Mouse (Mus musculus): ENCODE measurements around the gene Usp16. TPM values are rescaled to one million over a fixed set of nuclear protein-coding genes. Genes with fewer than 3 reads are reported as not detected.
A peak's percentile ranks its signal among the peaks of the same experiment; 100 is the strongest.
"Not testable (repeated sequence)": the region's sequence is repeated elsewhere in the genome, so short reads cannot be mapped to it uniquely, and the experiment has no call there.

Gene Usp16
- polyA plus RNA-seq, 1 experiment from 2014 or later, result 47.8 TPM

GRCm38 (mm10) chr16:87488605-87489004 is 34.1 kb downstream of the Usp16 start:
- Histone ChIP-seq H3K27ac (replicated peaks) (no peak overlapping the region), H3K27me3 (replicated peaks) (no peaks in the 10 kb centered on the region), H3K4me3 (replicated peaks) (no peak overlapping the region), H3K4me1 (no peaks in the 10 kb centered on the region), H3K9ac (replicated peaks) (no peak overlapping the region), H3K4me2 (no peak overlapping the region), H3K9me3 (replicated peaks) (no peaks in the 10 kb centered on the region), H3K36me3 (peaks cover 90% of the 10 kb centered on the region)
- ATAC-seq (ENCODE audit: low FRiP score), result no peak
- 92% methylated on average over 2 of the region's 2 CpGs for WGBS

DNA sequence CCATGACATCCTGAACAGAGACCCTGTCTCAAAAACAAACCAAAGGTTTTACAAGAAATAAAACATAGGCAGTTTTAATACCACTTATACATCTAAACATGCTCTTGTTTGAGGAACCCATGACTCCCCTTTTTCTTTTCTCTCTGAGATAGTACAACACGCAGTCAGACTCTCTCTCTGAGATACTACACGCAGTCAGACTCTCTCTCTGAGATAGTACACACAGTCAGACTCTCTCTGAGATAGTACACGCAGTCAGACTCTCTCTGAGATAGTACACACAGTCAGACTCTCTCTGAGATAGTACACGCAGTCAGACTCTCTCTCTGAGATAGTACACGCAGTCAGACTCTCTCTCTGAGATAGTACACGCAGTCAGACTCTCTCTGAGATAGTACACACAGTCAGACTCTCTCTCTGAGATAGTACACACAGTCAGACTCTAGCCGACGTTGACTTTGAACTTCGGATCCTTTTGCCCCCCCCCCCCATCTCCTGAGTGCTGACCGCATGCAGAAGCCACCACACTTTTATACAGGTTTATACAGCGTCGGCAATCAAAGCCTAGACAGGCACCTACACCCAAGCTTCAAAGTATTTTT is 37.8 kb downstream of the Usp16 start:
- 96% methylated on average over 12 of the region's 12 CpGs for WGBS
- H3K4me3 ChIP-seq (replicated peaks), result not testable (repeated sequence)
- H3K36me3 ChIP-seq, result peaks cover 56% of the 10 kb centered on the region

GRCm38 (mm10) chr16:87494955-87495655 is 40.6 kb downstream of the Usp16 start:
- peak overlapping the region; percentile 96 for H3K4me3 ChIP-seq (replicated peaks)
- ATAC-seq (ENCODE audit: low FRiP score), result no peak; the same call in 1 of the 2 replicates
- peak overlapping the region; percentile 96 for H3K9ac ChIP-seq (replicated peaks)
- H3K27ac ChIP-seq (replicated peaks), result peak overlapping the region; percentile 92
- peaks cover 29% of the 10 kb centered on the region for H3K36me3 ChIP-seq
- WGBS, result under 1% methylated on average over 39 of the region's 39 CpGs
- H3K27me3 ChIP-seq (replicated peaks), result no peaks in the 10 kb centered on the region
- no peaks in the 10 kb centered on the region for H3K9me3 ChIP-seq (replicated peaks)
- H3K4me1 ChIP-seq, result peaks cover 23% of the 10 kb centered on the region
- peak overlapping the region; percentile 79 for H3K4me2 ChIP-seq

More for the DNA sequence above, 37.8 kb downstream of the Usp16 start:
- not testable (repeated sequence) for ATAC-seq (ENCODE audit: low FRiP score); H3K27me3 ChIP-seq (replicated peaks); H3K9ac ChIP-seq (replicated peaks); H3K9me3 ChIP-seq (replicated peaks); H3K27ac ChIP-seq (replicated peaks); H3K4me2 ChIP-seq
- peaks cover 23% of the 10 kb centered on the region for H3K4me1 ChIP-seq

GRCm38 (mm10) chr16:87495716-87496447 is 41.4 kb downstream of the Usp16 start, which contains the start of gene Cct8:
TSS of gene Cct8 (minus strand) at chr16:87495873.
- peak; percentile 95 for ATAC-seq (ENCODE audit: low FRiP score)
- peak within 1 kb of the TSS; percentile 96 for H3K4me3 ChIP-seq (replicated peaks)
- H3K36me3 ChIP-seq, result peaks cover 21% of the 10 kb centered on the region
- no peaks in the 10 kb centered on the region for H3K9me3 ChIP-seq (replicated peaks)
- WGBS, result under 1% methylated on average over 48 of the region's 48 CpGs
- peaks cover 23% of the 10 kb centered on the region for H3K4me1 ChIP-seq
- H3K27ac ChIP-seq (replicated peaks), result peak within 1 kb of the TSS; percentile 92
- H3K27me3 ChIP-seq (replicated peaks), result no peaks in the 10 kb centered on the region
- peak within 1 kb of the TSS; percentile 79 for H3K4me2 ChIP-seq
- peak within 1 kb of the TSS; percentile 96 for H3K9ac ChIP-seq (replicated peaks)

- WGBS, result 95% methylated on average over 2 of the region's 2 CpGs
- H3K9ac ChIP-seq (replicated peaks), result no peak overlapping the region
- H3K4me2 ChIP-seq, result peak overlapping the region; percentile 79
- peaks cover 13% of the 10 kb centered on the region for H3K36me3 ChIP-seq
- H3K4me3 ChIP-seq (replicated peaks), result peak overlapping the region; percentile 96; the same call in 1 of the 2 replicates
- no peak for ATAC-seq (ENCODE audit: low FRiP score)
- H3K9me3 ChIP-seq (replicated peaks), result no peaks in the 10 kb centered on the region
- H3K27me3 ChIP-seq (replicated peaks), result no peaks in the 10 kb centered on the region
- H3K27ac ChIP-seq (replicated peaks), result no peak overlapping the region
- H3K4me1 ChIP-seq, result peaks cover 23% of the 10 kb centered on the region
Observed at GRCm38 (mm10) chr16:87496728-87497127, 42.2 kb downstream of the Usp16 start.

DNA sequence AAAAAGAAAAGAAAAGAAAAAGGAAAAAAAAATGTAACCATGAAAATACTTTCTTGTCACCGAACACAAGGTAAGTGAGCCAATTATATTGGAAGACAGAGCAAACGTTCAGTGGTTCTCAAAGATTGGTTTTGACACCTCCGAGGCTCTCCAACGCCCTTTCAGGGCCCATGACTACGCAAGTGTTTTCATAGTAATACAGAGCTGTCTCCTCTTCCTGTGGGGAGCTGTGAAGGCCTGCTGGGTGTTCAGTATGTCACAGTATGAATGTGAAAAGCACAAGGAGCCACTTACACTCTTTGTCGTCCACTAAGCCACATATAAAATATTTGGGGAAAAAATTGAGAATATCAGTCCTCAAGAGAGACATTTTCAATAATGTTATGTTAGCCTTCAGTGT is 42.7 kb downstream of the Usp16 start:
- H3K27me3 ChIP-seq (replicated peaks), result no peaks in the 10 kb centered on the region
- H3K4me2 ChIP-seq, result no peak overlapping the region
- 90% methylated on average over 6 of the region's 6 CpGs for WGBS
- no peak overlapping the region for H3K9ac ChIP-seq (replicated peaks)
- H3K9me3 ChIP-seq (replicated peaks), result no peaks in the 10 kb centered on the region
- ATAC-seq (ENCODE audit: low FRiP score), result no peak
- peaks cover 23% of the 10 kb centered on the region for H3K4me1 ChIP-seq
- H3K27ac ChIP-seq (replicated peaks), result no peak overlapping the region
- H3K36me3 ChIP-seq, result peaks cover 10% of the 10 kb centered on the region
- no peak overlapping the region for H3K4me3 ChIP-seq (replicated peaks)

DNA sequence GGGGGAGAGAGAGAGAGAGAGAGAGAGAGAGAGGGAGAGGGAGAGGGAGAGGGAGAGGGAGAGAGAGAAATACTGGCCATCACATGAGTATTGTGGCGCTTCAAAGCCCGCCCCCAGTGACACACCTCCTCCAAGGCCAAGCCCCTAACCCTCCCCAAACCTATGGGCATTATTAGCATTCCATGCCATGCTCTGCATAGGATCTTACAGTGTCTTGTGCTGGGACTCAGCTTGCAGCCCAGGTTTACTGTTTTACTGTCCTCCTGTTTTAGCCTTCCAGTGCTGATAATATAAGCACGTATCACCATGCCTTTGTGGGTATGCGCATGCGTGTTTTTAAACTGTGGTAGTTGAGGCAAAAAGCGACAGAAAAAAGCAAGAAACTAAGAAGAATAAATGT is 45.1 kb downstream of the Usp16 start:
- no peak overlapping the region for H3K4me2 ChIP-seq
- 64% methylated on average over 6 of the region's 6 CpGs for WGBS
- H3K36me3 ChIP-seq, result no peaks in the 10 kb centered on the region
- H3K27me3 ChIP-seq (replicated peaks), result no peaks in the 10 kb centered on the region
- no peaks in the 10 kb centered on the region for H3K9me3 ChIP-seq (replicated peaks)
- H3K27ac ChIP-seq (replicated peaks), result no peak overlapping the region
- no peak overlapping the region for H3K9ac ChIP-seq (replicated peaks)
- no peak for ATAC-seq (ENCODE audit: low FRiP score)
- H3K4me3 ChIP-seq (replicated peaks), result no peak overlapping the region
- H3K4me1 ChIP-seq, result peaks cover 14% of the 10 kb centered on the region

DNA sequence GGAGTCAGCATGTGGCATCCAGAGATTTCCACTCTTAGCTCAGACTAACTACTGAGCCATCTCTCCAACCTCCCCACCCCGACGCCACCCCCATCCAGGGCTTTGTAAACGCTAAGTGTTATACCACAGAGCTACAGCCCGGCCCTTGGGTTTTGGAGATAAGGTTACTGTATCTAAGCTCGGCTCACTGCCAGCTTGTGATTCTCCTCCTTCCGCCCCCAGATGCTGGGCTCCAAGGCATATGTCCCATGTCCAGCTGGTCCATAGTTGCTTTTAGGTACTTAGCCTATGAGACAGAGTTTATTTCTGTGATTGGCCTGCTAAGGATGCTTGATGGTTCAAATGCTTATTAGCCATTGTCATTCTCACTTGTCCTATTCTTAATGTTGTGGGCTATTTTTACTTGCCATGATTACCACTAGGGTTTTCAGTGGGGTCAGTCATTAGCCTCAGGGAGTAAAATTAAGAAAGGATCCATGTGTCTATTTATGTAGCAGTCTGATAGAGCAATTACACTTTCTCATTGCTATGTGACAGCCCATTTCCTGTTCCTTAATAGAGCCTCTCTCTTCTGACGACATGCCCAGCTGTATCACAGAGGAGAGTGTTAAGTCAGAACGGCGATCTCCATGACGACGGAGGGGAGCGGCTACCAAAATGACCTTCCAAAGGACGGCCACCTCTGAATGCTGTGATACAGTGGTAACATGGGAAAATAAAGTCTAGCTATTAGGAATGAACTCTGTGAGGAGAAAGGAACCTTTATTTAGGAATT is 47.0 kb downstream of the Usp16 start:
- Histone ChIP-seq H3K4me3 (replicated peaks) (no peak overlapping the region), H3K27ac (replicated peaks) (no peak overlapping the region), H3K27me3 (replicated peaks) (no peaks in the 10 kb centered on the region), H3K36me3 (no peaks in the 10 kb centered on the region), H3K4me2 (no peak overlapping the region), H3K4me1 (peaks cover 5% of the 10 kb centered on the region), H3K9ac (replicated peaks) (no peak overlapping the region), H3K9me3 (replicated peaks) (no peaks in the 10 kb centered on the region)
- 56% methylated on average over 13 of the region's 13 CpGs for WGBS
- 0 out of 2 replicates have a peak, but pooled peaks have one; percentile 24 for ATAC-seq (ENCODE audit: low FRiP score)

DNA sequence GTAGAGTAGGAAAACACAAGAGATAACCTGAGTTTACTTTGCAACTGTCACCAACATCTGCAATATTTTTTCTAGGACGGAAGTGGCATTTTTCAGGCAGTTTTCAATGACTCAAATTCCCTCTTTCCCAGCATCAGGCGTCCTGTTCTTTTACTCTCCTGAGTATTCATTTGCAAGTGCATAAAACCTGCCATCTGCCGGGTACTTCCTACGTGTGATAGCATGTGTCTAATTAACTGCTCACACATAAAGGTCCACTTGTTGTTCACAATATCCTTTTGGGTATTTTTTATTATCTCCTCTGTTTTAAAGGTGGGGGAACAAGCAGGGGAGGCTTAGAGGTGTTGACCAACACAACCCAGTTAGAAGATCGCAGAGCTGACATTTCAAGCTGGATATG is 57.2 kb downstream of the Usp16 start:
- 53% methylated on average over 5 of the region's 5 CpGs for WGBS
- Histone ChIP-seq H3K4me1 (0 out of 2 replicates have a peak, but pooled peaks cover 4% of the 10 kb centered on the region), H3K27me3 (replicated peaks) (no peaks in the 10 kb centered on the region), H3K9ac (replicated peaks) (no peak overlapping the region), H3K4me2 (no peak overlapping the region), H3K9me3 (replicated peaks) (no peaks in the 10 kb centered on the region), H3K27ac (replicated peaks) (no peak overlapping the region), H3K4me3 (replicated peaks) (no peak overlapping the region), H3K36me3 (no peaks in the 10 kb centered on the region)
- ATAC-seq (ENCODE audit: low FRiP score), result no peak

DNA sequence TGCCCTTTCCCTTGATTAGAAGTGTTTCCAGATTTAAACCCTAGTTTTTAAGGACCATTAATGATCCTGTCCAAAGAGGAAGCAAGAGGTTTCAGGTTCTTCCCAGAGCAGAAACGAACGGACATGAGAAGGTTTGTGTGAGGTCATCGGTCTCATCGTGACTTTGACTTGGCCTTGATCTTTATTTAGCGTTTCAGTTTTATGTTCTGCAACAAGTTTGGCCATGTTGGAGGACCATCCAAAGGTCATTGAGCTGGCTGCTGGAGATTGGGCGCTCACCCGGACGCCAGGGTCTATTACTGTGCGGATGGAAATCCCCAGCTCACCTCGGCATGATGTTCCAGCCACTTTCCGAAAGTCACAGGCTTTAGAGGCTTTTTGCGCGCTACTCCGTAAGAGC is 57.8 kb downstream of the Usp16 start:
- no peak overlapping the region for H3K9ac ChIP-seq (replicated peaks)
- H3K27me3 ChIP-seq (replicated peaks), result no peaks in the 10 kb centered on the region
- H3K4me2 ChIP-seq, result no peak overlapping the region
- 0 out of 2 replicates have a peak, but pooled peaks cover 3% of the 10 kb centered on the region for H3K4me1 ChIP-seq
- no peak overlapping the region for H3K27ac ChIP-seq (replicated peaks)
- no peak overlapping the region for H3K4me3 ChIP-seq (replicated peaks)
- no peaks in the 10 kb centered on the region for H3K36me3 ChIP-seq
- no peaks in the 10 kb centered on the region for H3K9me3 ChIP-seq (replicated peaks)
- no peak for ATAC-seq (ENCODE audit: low FRiP score)
- 93% methylated on average over 14 of the region's 14 CpGs for WGBS

- no peaks in the 10 kb centered on the region for H3K36me3 ChIP-seq
- 0 out of 2 replicates have a peak, but pooled peaks cover 4% of the 10 kb centered on the region for H3K4me1 ChIP-seq
- H3K4me2 ChIP-seq, result no peak overlapping the region
- WGBS, result 91% methylated on average over 5 of the region's 5 CpGs
- no peak overlapping the region for H3K27ac ChIP-seq (replicated peaks)
- H3K9me3 ChIP-seq (replicated peaks), result no peaks in the 10 kb centered on the region
- no peak overlapping the region for H3K9ac ChIP-seq (replicated peaks)
- H3K4me3 ChIP-seq (replicated peaks), result no peak overlapping the region
- ATAC-seq (ENCODE audit: low FRiP score), result no peak
- no peaks in the 10 kb centered on the region for H3K27me3 ChIP-seq (replicated peaks)
Observed at GRCm38 (mm10) chr16:87524228-87524627, 69.7 kb downstream of the Usp16 start.

Measured in neural tube, embryonic 15.5 days (tissue).